ENCODE assay signal across 11 mouse cellular contexts in the genomic region with DNA sequence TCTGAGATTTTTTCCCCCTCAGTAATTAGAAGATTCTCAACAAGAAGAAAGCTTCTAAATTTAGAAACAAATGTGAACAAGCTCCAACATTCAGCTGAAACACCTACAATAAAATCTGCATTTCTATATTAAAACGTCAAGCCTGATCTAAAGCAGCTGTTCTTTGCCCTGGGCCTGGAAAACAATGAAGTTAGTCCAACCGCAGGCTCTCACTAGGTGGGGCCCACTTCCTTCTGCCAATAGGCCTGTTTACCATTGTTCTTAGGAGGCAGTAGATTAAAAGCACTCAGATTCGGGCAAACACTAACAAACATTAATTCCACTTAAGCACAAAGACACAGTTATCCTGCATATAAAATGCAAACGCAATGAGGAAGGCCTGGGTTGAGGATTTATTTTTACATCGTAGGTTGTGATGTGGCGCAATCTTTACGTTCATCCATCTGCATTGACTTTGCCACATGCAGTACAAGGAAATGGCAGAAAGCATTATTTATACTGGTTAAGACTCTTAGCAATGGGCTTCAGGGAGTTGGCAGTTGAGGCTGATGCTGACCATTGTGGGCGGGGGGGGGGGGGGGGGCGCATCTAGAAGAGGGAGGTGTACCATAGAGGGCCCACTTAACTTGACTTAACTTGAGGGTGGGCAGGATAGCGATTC. TPM values are rescaled to one million over a fixed set of nuclear protein-coding genes. Genes with fewer than 3 reads are reported as not detected.
DNase-seq lines count a peak whose midpoint lies in the region; ATAC-seq and TF ChIP-seq lines count a peak whose summit lies in the region.
"Had no signal": no experiment of that assay in that cellular context is flagged by ENCODE, and none has a peak within 500 bp of the region (broad histone marks: within the 10 kb centered on the region; RNA-seq: fewer than 3 reads in every experiment).

No protein-coding gene starts in this region.

- no peak for TF ChIP-seq EP300 in stomach, postnatal 0 days (optimal IDR thresholded peaks at IDR 0.05)

- no peaks in the 10 kb centered on the region for H3K27me3 ChIP-seq in limb, embryonic 14.5 days (ENCODE audit: control insufficient read depth, insufficient read depth, low read length)
- H3K27me3 ChIP-seq in stomach, postnatal 0 days (ENCODE audit: control insufficient read depth, insufficient read depth, low read length) = no peaks in the 10 kb centered on the region
- H3K27me3 ChIP-seq: Patski had no signal

- no peaks in the 10 kb centered on the region for H3K36me3 ChIP-seq in limb, embryonic 14.5 days (ENCODE audit: control insufficient read depth, insufficient read depth, low read length)
- no peaks in the 10 kb centered on the region for H3K36me3 ChIP-seq in stomach, postnatal 0 days (ENCODE audit: control insufficient read depth, insufficient read depth, low read length)

- H3K4me2 ChIP-seq in limb, embryonic 14.5 days (replicated peaks; ENCODE audit: low read depth, low read length, severe bottlenecking) = no peak overlapping the region
- peak overlapping the region; percentile 11; the same call in 1 of the 2 replicates for H3K4me2 ChIP-seq in stomach, postnatal 0 days (replicated peaks; ENCODE audit: low read depth)

- 37% methylated on average over 9 of the region's 10 CpGs for WGBS in limb, embryonic 14.5 days
- 28% methylated on average over 8 of the region's 10 CpGs for WGBS in stomach, postnatal 0 days

- TF ChIP-seq CTCF in layer of hippocampus, adult 2 months (conservative IDR thresholded peaks at IDR 0.05) = no peak
- 0 out of 2 replicates have a peak, but pooled peaks have one; percentile 11 for TF ChIP-seq CTCF in stomach, postnatal 0 days (IDR thresholded peaks at IDR 0.05; ENCODE audit: low read depth)

- peak overlapping the region; percentile 6; the same call in 1 of the 2 replicates for H3K27ac ChIP-seq in layer of hippocampus, adult 2 months
- H3K27ac ChIP-seq in limb, embryonic 14.5 days (replicated peaks; ENCODE audit: low read depth, low read length) = no peak overlapping the region; the same call in 1 of the 2 replicates
- H3K27ac ChIP-seq in stomach, postnatal 0 days (replicated peaks) = peak overlapping the region; percentile 65

- no peak overlapping the region for H3K9ac ChIP-seq in limb, embryonic 14.5 days (ENCODE audit: low read depth, low read length, severe bottlenecking)
- H3K9ac ChIP-seq in stomach, postnatal 0 days (ENCODE audit: low read length) = no peak overlapping the region

- no peak for DNase-seq in layer of hippocampus, adult 2 months (ENCODE audit: low spot score in 2 of 2)
- DNase-seq in layer of hippocampus, adult 11-12 months (ENCODE audit: low spot score) = no peak
- DNase-seq in heart, adult 9 months (ENCODE audit: low spot score in 2 of 2) = peak; percentile 43 to 65
- DNase-seq in limb, embryonic 14.5 days (ENCODE audit: low spot score) = peak; percentile 76
- DNase-seq in stomach, postnatal 0 days (ENCODE audit: low spot score) = peak; percentile 36
- no peak for DNase-seq in adrenal gland, adult 2 months
- DNase-seq in cerebellum, postnatal 25 days = no peak
- DNase-seq in urinary bladder, adult 18-20 months (ENCODE audit: low spot score in 2 of 2) = no peak
- DNase-seq: cerebellum, adult 9-10 months; thymus, adult 18-20 months had no signal

- peaks cover 27% of the 10 kb centered on the region for H3K4me1 ChIP-seq in limb, embryonic 14.5 days (ENCODE audit: control insufficient read depth, insufficient read depth, low read length)
- H3K4me1 ChIP-seq in stomach, postnatal 0 days (replicated peaks; ENCODE audit: control insufficient read depth, insufficient read depth) = peaks cover 3% of the 10 kb centered on the region; the same call in 1 of the 2 replicates

- ATAC-seq in limb, embryonic 14.5 days (ENCODE audit: low FRiP score, low read depth) = peak; percentile 62; the same call in 1 of the 2 replicates
- ATAC-seq in stomach, postnatal 0 days (ENCODE audit: low FRiP score, low TSS enrichment) = peak; percentile 81
- ATAC-seq: Patski had no signal

- no peaks in the 10 kb centered on the region for H3K9me3 ChIP-seq in limb, embryonic 14.5 days (ENCODE audit: control insufficient read depth, low read length)
- H3K9me3 ChIP-seq in stomach, postnatal 0 days (ENCODE audit: control insufficient read depth, low read length) = no peaks in the 10 kb centered on the region

- no peak for TF ChIP-seq POLR2A in limb, embryonic 14.5 days (IDR thresholded peaks at IDR 0.05; ENCODE audit: borderline replicate concordance, extremely low read depth, insufficient read depth, insufficient read length)

- H3K4me3 ChIP-seq in layer of hippocampus, adult 2 months = no peak overlapping the region
- no peak overlapping the region for H3K4me3 ChIP-seq in limb, embryonic 14.5 days (replicated peaks; ENCODE audit: low read length)
- H3K4me3 ChIP-seq in stomach, postnatal 0 days (ENCODE audit: low read depth, low read length) = no peak overlapping the region

RNA-seq across cellular contexts. Expression of gene Crybg3, which starts 32.9 kb away (rescaled TPM):
- 1 to 10 TPM; 3.8 to 4.8 TPM for total RNA-seq in layer of hippocampus, adult 2 months (2021)
- polyA plus RNA-seq in limb, embryonic 14.5 days (2012; rRNA removed) = 15.3 and 16.6 TPM in 2 replicates
- polyA plus RNA-seq in limb, embryonic 14.5 days (2014; fragmentation: Nextera tagmentation; extraction: Ambion mirVana) = 17.2 and 19.3 TPM in 2 replicates
- 6.3 and 7.3 TPM in 2 replicates for polyA plus RNA-seq in stomach, postnatal 0 days (2015; fragmentation: Nextera tagmentation; extraction: Ambion mirVana)
- 10 to 100 TPM; 11.9 to 16.0 TPM for total RNA-seq in adrenal gland, adult 2 months (2021)
- 1.6 and 1.7 TPM in 2 replicates for polyA plus RNA-seq in adrenal gland, adult 2 months (2012; rRNA removed)

Comparison
In these comparisons a context has a peak if more than half of its experiments do, and no peak if none do; other contexts are left out.
1. DNase-seq: peak in heart, adult 9 months (2 of 2), limb, embryonic 14.5 days (single experiment) and stomach, postnatal 0 days (single experiment); none in layer of hippocampus, adult 2 months (0 of 2), layer of hippocampus, adult 11-12 months (single experiment), adrenal gland, adult 2 months (single experiment), cerebellum, postnatal 25 days (0 of 2) and urinary bladder, adult 18-20 months (0 of 2).